Comparison of ENCODE assay signal across 8 mouse cellular contexts in the genomic region with DNA sequence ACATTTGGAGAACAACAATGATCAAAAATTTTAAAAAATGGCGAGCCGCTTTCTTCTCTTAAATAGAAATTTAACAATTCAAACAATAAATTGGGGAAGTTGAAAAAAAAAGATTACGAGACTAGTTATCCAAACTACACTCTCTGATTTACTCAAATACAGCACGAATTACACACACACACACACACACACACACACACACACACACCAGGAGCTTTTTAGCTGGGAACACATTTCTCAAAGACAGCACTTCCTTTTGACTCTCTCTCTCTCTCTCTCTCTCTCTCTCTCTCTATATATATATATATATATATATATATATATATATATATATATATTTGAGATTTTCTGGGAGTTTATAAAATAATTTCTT. TPM values are rescaled to one million over a fixed set of nuclear protein-coding genes. Genes with fewer than 3 reads are reported as not detected.
DNase-seq lines count a peak whose midpoint lies in the region; ATAC-seq and TF ChIP-seq lines count a peak whose summit lies in the region.

No protein-coding gene starts in this region.

- peak in 1 of 2 experiments; percentile 27 for DNase-seq in cerebellum, adult 2 months
- no peak for DNase-seq in cerebellum, adult 9-11 months
- no peak for DNase-seq in lung, postnatal 14 days
- no peak for DNase-seq in left cerebral cortex, postnatal 25 days (ENCODE audit: low spot score in 2 of 2)
- no peak for DNase-seq in thymus, postnatal 25 days

- no peaks in the 10 kb centered on the region for H3K36me3 ChIP-seq in lung, embryonic 15.5 days
- no peaks in the 10 kb centered on the region for H3K36me3 ChIP-seq in limb, embryonic 15.5 days
- no peaks in the 10 kb centered on the region for H3K36me3 ChIP-seq in stomach, embryonic 16.5 days (ENCODE audit: control insufficient read depth, insufficient read depth, low read length)

- no peak for ATAC-seq in lung, embryonic 15.5 days (ENCODE audit: borderline replicate concordance, extremely low read depth, low FRiP score, low TSS enrichment)
- no peak for ATAC-seq in limb, embryonic 15.5 days (ENCODE audit: insufficient number of reproducible peaks, low FRiP score, low TSS enrichment, low read depth)
- no peak for ATAC-seq in stomach, embryonic 16.5 days (ENCODE audit: insufficient read depth, low FRiP score)

- peak overlapping the region; percentile 99 for H3K4me3 ChIP-seq in cerebellum, adult 2 months (replicated peaks; ENCODE audit: insufficient read depth, low read depth, low read length)
- H3K4me3 ChIP-seq in lung, embryonic 15.5 days: peak overlapping the region; percentile 44
- peak overlapping the region; percentile 42 for H3K4me3 ChIP-seq in limb, embryonic 15.5 days
- peak overlapping the region; percentile 49 for H3K4me3 ChIP-seq in stomach, embryonic 16.5 days (replicated peaks; ENCODE audit: low read length)

- no peak for TF ChIP-seq CTCF in cerebellum, adult 2 months (IDR thresholded peaks at IDR 0.05; ENCODE audit: borderline replicate concordance, insufficient read depth, low read depth, low read length)

- H3K27me3 ChIP-seq in cerebellum, adult 2 months (ENCODE audit: control insufficient read depth, insufficient read depth, low read length): no peaks in the 10 kb centered on the region
- peaks cover 38% of the 10 kb centered on the region for H3K27me3 ChIP-seq in lung, embryonic 15.5 days
- peaks cover 5% of the 10 kb centered on the region; the same call in 1 of the 2 replicates for H3K27me3 ChIP-seq in limb, embryonic 15.5 days
- peaks cover 29% of the 10 kb centered on the region for H3K27me3 ChIP-seq in stomach, embryonic 16.5 days (ENCODE audit: control insufficient read depth, insufficient read depth, low read length)

- WGBS in cerebellum, adult 2 months: 7% methylated on average over 4 of the region's 4 CpGs
- 24% methylated on average over 4 of the region's 4 CpGs for WGBS in lung, embryonic 15.5 days
- WGBS in limb, embryonic 15.5 days: 16% methylated on average over 4 of the region's 4 CpGs
- 24% methylated on average over 4 of the region's 4 CpGs for WGBS in stomach, embryonic 16.5 days

- no peak overlapping the region for H3K9ac ChIP-seq in lung, embryonic 15.5 days
- H3K9ac ChIP-seq in limb, embryonic 15.5 days: no peak overlapping the region
- H3K9ac ChIP-seq in stomach, embryonic 16.5 days (ENCODE audit: low read length): no peak overlapping the region

- no peak for TF ChIP-seq POLR2A in cerebellum, adult 2 months (IDR thresholded peaks at IDR 0.05; ENCODE audit: borderline replicate concordance, insufficient read depth, low read length)

- intact Hi-C loops in left cerebral cortex, postnatal 25 days (cut with DNase I): loop anchor here (5.0 kb wide), 1 partner anchor 251 kb away; no protein-coding TSS in a partner anchor

- peaks cover 7% of the 10 kb centered on the region for H3K4me1 ChIP-seq in cerebellum, adult 2 months (ENCODE audit: control insufficient read depth, insufficient read depth, low read length)
- H3K4me1 ChIP-seq in lung, embryonic 15.5 days: peaks cover 7% of the 10 kb centered on the region
- peaks cover 8% of the 10 kb centered on the region; the same call in 1 of the 2 replicates for H3K4me1 ChIP-seq in limb, embryonic 15.5 days
- no peaks in the 10 kb centered on the region for H3K4me1 ChIP-seq in stomach, embryonic 16.5 days (ENCODE audit: control insufficient read depth, insufficient read depth, low read length)

- no peak overlapping the region for H3K27ac ChIP-seq in cerebellum, adult 2 months (ENCODE audit: insufficient read depth, low read length)
- H3K27ac ChIP-seq in lung, embryonic 15.5 days: no peak overlapping the region
- H3K27ac ChIP-seq in limb, embryonic 15.5 days: no peak overlapping the region
- H3K27ac ChIP-seq in stomach, embryonic 16.5 days (ENCODE audit: low read length): no peak overlapping the region

- H3K9me3 ChIP-seq in lung, embryonic 15.5 days: no peaks in the 10 kb centered on the region
- no peaks in the 10 kb centered on the region for H3K9me3 ChIP-seq in limb, embryonic 15.5 days
- no peaks in the 10 kb centered on the region for H3K9me3 ChIP-seq in stomach, embryonic 16.5 days (replicated peaks; ENCODE audit: control insufficient read depth, low read length)

- peak overlapping the region; percentile 66 for H3K4me2 ChIP-seq in lung, embryonic 15.5 days
- peak overlapping the region; percentile 52 for H3K4me2 ChIP-seq in limb, embryonic 15.5 days
- H3K4me2 ChIP-seq in stomach, embryonic 16.5 days (ENCODE audit: low read depth, low read length): peak overlapping the region; percentile 74

RNA-seq across cellular contexts. Expression of gene Mab21l1, which starts 5.9 kb away (rescaled TPM):
- 45.4 and 50.6 TPM in 2 replicates for polyA plus RNA-seq in cerebellum, adult 2 months (2012; rRNA removed)
- 0.54 and 1.1 TPM in 2 replicates for polyA plus RNA-seq in lung, embryonic 15.5 days (2015; fragmentation: Nextera tagmentation; extraction: Ambion mirVana)
- 16.3 and 17.6 TPM in 2 replicates for polyA plus RNA-seq in limb, embryonic 15.5 days (2015; fragmentation: Nextera tagmentation; extraction: Ambion mirVana)
- polyA plus RNA-seq in stomach, embryonic 16.5 days (2015; fragmentation: Nextera tagmentation; extraction: Ambion mirVana): 8.4 and 8.6 TPM in 2 replicates
- total RNA-seq in left cerebral cortex, postnatal 25 days (2021): 1 to 10 TPM; 1.1 to 1.8 TPM

Comparison
In these comparisons a context has a peak if more than half of its experiments do, and no peak if none do; other contexts are left out.
1. H3K4me3 ChIP-seq: peak in every context shown above with its lines; median percentile 99 in cerebellum, adult 2 months; 49 in stomach, embryonic 16.5 days; 44 in lung, embryonic 15.5 days; 42 in limb, embryonic 15.5 days.